Mouse (Mus musculus) midbrain, embryonic 15.5 days (tissue): Measurements from ENCODE around the gene Nmnat3. TPM values are rescaled to one million over a fixed set of nuclear protein-coding genes. Genes with fewer than 3 reads are reported as not detected.

Experiments used
- ATAC-seq: fragments of 200-750 bp; cut with Nextera tagmentation; replicated peaks from 2 replicates; pipeline ENCODE4 v1.8.0; 2017; ENCODE audit warnings: moderate TSS enrichment
- H3K27ac ChIP-seq: fragments of 300-500 bp; sonication (generic); 2 replicates; pipeline ENCODE4 v1.5.1; 2015; ENCODE audit warnings: mild to moderate bottlenecking, inconsistent platforms
- H3K27me3 ChIP-seq: fragments of 300-500 bp; sonication (generic); replicated peaks from 2 replicates; pipeline ENCODE4 v1.6.1; 2015; ENCODE audit warnings: inconsistent platforms
- H3K36me3 ChIP-seq: fragments of 300-500 bp; sonication (generic); replicated peaks from 2 replicates; pipeline ENCODE4 v1.6.1; 2015; ENCODE audit warnings: inconsistent platforms
- H3K4me1 ChIP-seq: fragments of 300-500 bp; sonication (generic); 2 replicates; pipeline ENCODE4 v1.6.1; 2015; ENCODE audit warnings: inconsistent platforms
- H3K4me2 ChIP-seq: fragments of 300-500 bp; sonication (generic); 2 replicates; pipeline ENCODE4 v1.6.1; 2015; ENCODE audit warnings: inconsistent platforms, mild to moderate bottlenecking, moderate library complexity
- H3K4me3 ChIP-seq: fragments of 300-500 bp; sonication (generic); 2 replicates; pipeline ENCODE4 v1.5.1; 2015; ENCODE audit warnings: mild to moderate bottlenecking, inconsistent platforms
- H3K9ac ChIP-seq: fragments of 300-500 bp; sonication (generic); 2 replicates; pipeline ENCODE4 v1.6.1; 2015; ENCODE audit warnings: mild to moderate bottlenecking, inconsistent platforms
- H3K9me3 ChIP-seq: fragments of 300-500 bp; sonication (generic); 2 replicates; pipeline ENCODE4 v1.6.1; 2016; ENCODE audit warnings: inconsistent platforms
- WGBS: fragments of 180-500 bp; shearing (Covaris S2); methylation state at CpG from one replicate; pipeline ENCODE4 v1.1.7; 2015; ENCODE audit warnings: mixed read lengths; 5-methylcytosine and 5-hydroxymethylcytosine counted together
- polyA plus RNA-seq: library from polyadenylated mRNA; unstranded; fragments of >200 nt; fragmentation: Nextera tagmentation; extraction: Ambion mirVana; gene quantifications from 2 replicates; pipeline ENCODE4 v1.2.1, GENCODE M21; 2015

The Nmnat3 gene
- polyA plus RNA-seq, 1 experiment from 2014 or later = 0.84 TPM

DNA sequence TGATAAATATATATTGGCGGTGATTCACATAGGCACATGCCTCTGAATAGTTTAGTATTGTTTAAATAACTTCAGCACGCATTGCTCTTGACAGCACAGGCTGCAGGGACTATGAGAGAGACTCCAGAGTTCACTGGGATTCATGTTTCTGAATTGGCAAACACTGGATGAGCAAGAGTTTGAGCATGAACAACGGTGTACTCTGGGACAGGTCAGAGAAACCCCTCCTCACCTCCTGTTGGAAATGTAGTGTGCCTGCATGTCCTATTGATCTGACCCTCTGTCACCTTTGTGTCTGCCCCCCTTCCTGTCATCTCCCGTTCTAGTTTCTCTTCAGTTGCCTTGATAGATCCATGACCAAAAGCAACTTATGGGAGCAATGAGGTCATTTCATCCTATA is 128.2 kb downstream of the Nmnat3 start:
- WGBS = 83% methylated on average over 4 of the region's 4 CpGs
- H3K4me1 ChIP-seq = no peaks in the 10 kb centered on the region
- H3K27ac ChIP-seq = no peak overlapping the region
- no peak for ATAC-seq
- H3K4me3 ChIP-seq = no peak overlapping the region
- H3K9me3 ChIP-seq = no peaks in the 10 kb centered on the region
- H3K36me3 ChIP-seq = no peaks in the 10 kb centered on the region
- H3K27me3 ChIP-seq = no peaks in the 10 kb centered on the region
- no peak overlapping the region for H3K4me2 ChIP-seq
- no peak overlapping the region for H3K9ac ChIP-seq

- ATAC-seq = no peak
- WGBS = 50% methylated on average over 7 of the region's 7 CpGs
These were observed 130.7 kb downstream of the Nmnat3 start for GRCm38 (mm10) chr9:98417919-98418318.

DNA sequence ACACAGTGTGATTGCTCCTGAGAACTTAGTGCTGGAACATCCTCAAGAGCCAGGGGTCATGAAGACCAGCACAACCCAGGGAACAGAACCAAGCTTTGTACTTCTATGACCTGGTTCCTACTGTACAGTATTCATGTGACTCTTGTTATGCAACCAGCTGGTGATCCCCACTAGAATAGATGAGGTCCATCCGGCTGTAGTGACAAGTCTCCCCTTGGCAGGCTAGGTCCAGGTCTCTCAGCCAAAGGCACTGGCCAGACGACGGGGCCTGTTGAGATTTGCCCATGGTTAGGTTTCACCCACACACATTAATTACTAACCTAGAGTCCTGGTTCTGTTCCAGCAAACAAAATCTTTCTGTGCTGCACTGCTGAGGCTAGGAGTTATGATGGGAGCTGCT is 131.1 kb downstream of the Nmnat3 start:
- H3K9me3 ChIP-seq = no peaks in the 10 kb centered on the region
- ATAC-seq = no peak
- no peak overlapping the region for H3K9ac ChIP-seq
- WGBS = 98% methylated on average over 3 of the region's 3 CpGs
- no peak overlapping the region for H3K27ac ChIP-seq
- H3K4me2 ChIP-seq = no peak overlapping the region
- H3K27me3 ChIP-seq = no peaks in the 10 kb centered on the region
- no peak overlapping the region for H3K4me3 ChIP-seq
- H3K4me1 ChIP-seq = no peaks in the 10 kb centered on the region
- H3K36me3 ChIP-seq = no peaks in the 10 kb centered on the region

More at GRCm38 (mm10) chr9:98417919-98418318, 130.7 kb downstream of the Nmnat3 start:
- Histone ChIP-seq H3K9me3 (no peaks in the 10 kb centered on the region), H3K4me3 (no peak overlapping the region), H3K27me3 (no peaks in the 10 kb centered on the region), H3K9ac (no peak overlapping the region), H3K36me3 (no peaks in the 10 kb centered on the region), H3K4me1 (no peaks in the 10 kb centered on the region), H3K27ac (no peak overlapping the region), H3K4me2 (no peak overlapping the region)

- WGBS = 73% methylated on average over 1 of the region's 1 CpGs
- no peak overlapping the region for H3K9ac ChIP-seq
- no peak overlapping the region for H3K4me3 ChIP-seq
- H3K36me3 ChIP-seq = no peaks in the 10 kb centered on the region
- no peak for ATAC-seq
- no peaks in the 10 kb centered on the region for H3K9me3 ChIP-seq
- H3K27me3 ChIP-seq = peaks cover 2% of the 10 kb centered on the region
- H3K4me2 ChIP-seq = no peak overlapping the region
- H3K27ac ChIP-seq = no peak overlapping the region
- peaks cover 15% of the 10 kb centered on the region for H3K4me1 ChIP-seq
These were observed 133.4 kb downstream of the Nmnat3 start for GRCm38 (mm10) chr9:98420666-98421065.

DNA sequence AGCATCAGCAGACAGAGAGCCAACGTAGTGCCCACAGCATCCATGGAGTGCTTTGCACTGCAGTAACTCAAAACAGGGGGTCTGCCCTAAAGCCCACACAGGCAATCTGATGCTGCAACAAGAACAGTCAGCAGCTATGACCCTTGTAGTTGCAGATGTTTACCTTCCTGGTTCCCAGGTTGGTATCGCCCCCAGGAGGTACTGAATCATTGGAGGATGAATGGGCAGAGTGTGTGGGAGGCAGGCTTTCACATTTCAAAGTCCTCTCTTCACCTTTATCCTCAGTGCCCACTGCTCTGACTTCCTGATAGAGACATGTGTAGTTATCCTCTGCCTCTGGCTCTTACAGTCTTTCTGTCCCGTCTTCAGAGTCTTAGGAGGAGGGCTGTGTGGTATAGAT is 134.7 kb downstream of the Nmnat3 start:
- Histone ChIP-seq H3K4me2 (no peak overlapping the region), H3K4me1 (peaks cover 15% of the 10 kb centered on the region), H3K4me3 (no peak overlapping the region), H3K27me3 (peaks cover 8% of the 10 kb centered on the region), H3K9me3 (no peaks in the 10 kb centered on the region), H3K36me3 (no peaks in the 10 kb centered on the region), H3K9ac (no peak overlapping the region), H3K27ac (no peak overlapping the region)
- ATAC-seq = no peak
- WGBS = 62% methylated on average over 3 of the region's 3 CpGs

DNA sequence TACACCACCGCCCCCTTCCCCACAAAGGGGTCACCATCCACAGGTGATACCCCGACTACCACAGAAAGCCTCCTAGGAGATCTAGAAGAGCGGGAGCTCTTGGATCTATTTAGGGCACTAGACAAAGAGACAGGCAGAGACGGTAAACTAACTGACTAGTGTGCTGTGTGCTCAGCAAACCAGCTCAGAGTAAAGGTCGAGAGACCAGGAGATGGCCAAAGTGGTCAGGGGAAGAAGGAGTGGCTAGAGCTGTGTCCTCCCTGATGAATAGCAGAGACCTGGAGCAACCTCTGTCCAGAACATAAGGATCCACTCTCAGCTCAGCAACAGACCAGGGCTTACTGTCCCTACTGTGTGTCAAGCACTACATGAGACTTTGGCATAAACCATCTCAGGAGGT is 135.4 kb downstream of the Nmnat3 start, which contains the start of gene Rbp1:
Rbp1 (plus strand) TSS at position 306 of the 400 bp plus-strand sequence.
- Histone ChIP-seq H3K9me3 (no peaks in the 10 kb centered on the region), H3K4me2 (no peak within 1 kb of the TSS), H3K4me1 (peaks cover 15% of the 10 kb centered on the region), H3K36me3 (no peaks in the 10 kb centered on the region), H3K9ac (no peak within 1 kb of the TSS), H3K4me3 (no peak within 1 kb of the TSS), H3K27ac (no peak within 1 kb of the TSS), H3K27me3 (peaks cover 8% of the 10 kb centered on the region)
- ATAC-seq = no peak
- WGBS = 90% methylated on average over 5 of the region's 5 CpGs

- Histone ChIP-seq H3K27ac (no peak overlapping the region), H3K4me2 (peak overlapping the region; percentile 83; the same call in 1 of the 2 replicates), H3K9ac (no peak overlapping the region), H3K9me3 (no peaks in the 10 kb centered on the region), H3K27me3 (peaks cover 8% of the 10 kb centered on the region), H3K4me3 (no peak overlapping the region), H3K36me3 (no peaks in the 10 kb centered on the region), H3K4me1 (peaks cover 15% of the 10 kb centered on the region)
- ATAC-seq = no peak
- WGBS = 17% methylated on average over 4 of the region's 4 CpGs
These were observed 136.5 kb downstream of the Nmnat3 start for GRCm38 (mm10) chr9:98423691-98424090.

GRCm38 (mm10) chr9:98424291-98424690 is 137.1 kb downstream of the Nmnat3 start:
- H3K4me3 ChIP-seq = peak overlapping the region; percentile 48
- H3K4me2 ChIP-seq = peak overlapping the region; percentile 83
- H3K27me3 ChIP-seq = peaks cover 8% of the 10 kb centered on the region
- peaks cover 15% of the 10 kb centered on the region for H3K4me1 ChIP-seq
- no peaks in the 10 kb centered on the region for H3K9me3 ChIP-seq
- no peaks in the 10 kb centered on the region for H3K36me3 ChIP-seq
- no peak overlapping the region for H3K27ac ChIP-seq
- no peak for ATAC-seq
- peak overlapping the region; percentile 54; the same call in 1 of the 2 replicates for H3K9ac ChIP-seq
- 3% methylated on average over 8 of the region's 8 CpGs for WGBS

- peak overlapping the region; percentile 83 for H3K4me2 ChIP-seq
- H3K9ac ChIP-seq = peak overlapping the region; percentile 54
- peaks cover 8% of the 10 kb centered on the region for H3K27me3 ChIP-seq
- WGBS = 2% methylated on average over 41 of the region's 42 CpGs
- peak overlapping the region; percentile 48 for H3K4me3 ChIP-seq
- no peaks in the 10 kb centered on the region for H3K36me3 ChIP-seq
- H3K9me3 ChIP-seq = no peaks in the 10 kb centered on the region
- peak; percentile 38 for ATAC-seq
- H3K27ac ChIP-seq = no peak overlapping the region
- peaks cover 15% of the 10 kb centered on the region for H3K4me1 ChIP-seq
These were observed 137.5 kb downstream of the Nmnat3 start for GRCm38 (mm10) chr9:98424725-98425210.

- H3K4me3 ChIP-seq = peak overlapping the region; percentile 48
- 15% methylated on average over 19 of the region's 19 CpGs for WGBS
- ATAC-seq = no peak
These were observed 138.2 kb downstream of the Nmnat3 start for GRCm38 (mm10) chr9:98425351-98425880.

GRCm38 (mm10) chr9:98427906-98428517 is 140.8 kb downstream of the Nmnat3 start:
- no peak overlapping the region for H3K4me3 ChIP-seq
- no peak overlapping the region for H3K27ac ChIP-seq
- H3K9ac ChIP-seq = no peak overlapping the region
- no peaks in the 10 kb centered on the region for H3K9me3 ChIP-seq
- H3K4me1 ChIP-seq = peaks cover 15% of the 10 kb centered on the region
- H3K4me2 ChIP-seq = no peak overlapping the region
- peaks cover 8% of the 10 kb centered on the region for H3K27me3 ChIP-seq
- 74% methylated on average over 4 of the region's 4 CpGs for WGBS
- H3K36me3 ChIP-seq = no peaks in the 10 kb centered on the region
- ATAC-seq = no peak

More at GRCm38 (mm10) chr9:98425351-98425880, 138.2 kb downstream of the Nmnat3 start:
- Histone ChIP-seq H3K36me3 (no peaks in the 10 kb centered on the region), H3K9ac (no peak overlapping the region), H3K9me3 (no peaks in the 10 kb centered on the region), H3K27ac (no peak overlapping the region), H3K27me3 (peaks cover 8% of the 10 kb centered on the region), H3K4me2 (peak overlapping the region; percentile 83), H3K4me1 (peaks cover 15% of the 10 kb centered on the region)

DNA sequence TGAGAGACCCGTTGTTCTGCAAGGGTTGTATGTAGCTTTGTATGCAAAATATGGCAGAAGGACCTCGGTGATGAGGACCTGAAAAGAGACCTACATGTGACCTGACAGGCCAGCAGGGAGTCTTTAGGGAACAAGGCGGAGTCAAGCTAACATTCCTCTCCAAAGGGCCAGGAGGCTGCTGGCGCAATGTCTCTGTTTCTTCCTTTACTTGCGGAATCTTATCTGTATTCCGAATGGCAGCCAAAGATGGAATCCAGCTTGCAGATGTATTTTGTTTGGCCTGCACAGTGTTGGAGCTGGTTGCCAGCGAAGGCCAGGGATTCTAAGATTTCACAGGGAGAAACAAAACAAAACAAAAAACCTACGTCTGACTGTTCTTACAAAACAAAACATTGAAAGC is 141.5 kb downstream of the Nmnat3 start:
- WGBS = 71% methylated on average over 8 of the region's 8 CpGs
- no peaks in the 10 kb centered on the region for H3K36me3 ChIP-seq
- no peak for ATAC-seq
- H3K9ac ChIP-seq = no peak overlapping the region
- no peak overlapping the region for H3K4me2 ChIP-seq
- peaks cover 8% of the 10 kb centered on the region for H3K27me3 ChIP-seq
- H3K4me1 ChIP-seq = peaks cover 11% of the 10 kb centered on the region
- no peaks in the 10 kb centered on the region for H3K9me3 ChIP-seq
- H3K4me3 ChIP-seq = no peak overlapping the region
- H3K27ac ChIP-seq = no peak overlapping the region

DNA sequence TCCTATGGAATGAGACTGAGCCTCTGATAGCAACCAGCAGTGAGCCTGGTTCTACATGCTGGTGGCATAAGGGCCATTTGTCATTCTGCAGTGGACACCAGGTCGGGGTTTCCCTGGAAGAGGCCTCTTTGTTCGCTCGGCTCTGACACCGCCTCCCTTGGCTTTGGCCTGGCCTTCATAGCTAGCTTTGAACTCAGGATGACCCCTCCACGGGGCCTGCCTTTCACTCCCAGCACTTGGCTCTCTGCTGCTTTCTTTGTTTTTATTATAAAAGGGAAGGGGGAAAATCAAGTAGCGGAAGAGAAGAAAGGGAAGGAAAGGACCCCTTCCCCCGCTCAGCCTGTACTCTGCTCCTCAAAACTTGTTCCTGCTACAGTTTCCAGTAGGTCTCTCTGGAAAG is 142.6 kb downstream of the Nmnat3 start:
- H3K36me3 ChIP-seq = no peaks in the 10 kb centered on the region
- H3K9ac ChIP-seq = no peak overlapping the region
- peaks cover 8% of the 10 kb centered on the region for H3K27me3 ChIP-seq
- peaks cover 1% of the 10 kb centered on the region; the same call in 1 of the 2 replicates for H3K4me1 ChIP-seq
- no peak for ATAC-seq
- no peak overlapping the region for H3K4me2 ChIP-seq
- H3K9me3 ChIP-seq = no peaks in the 10 kb centered on the region
- H3K4me3 ChIP-seq = no peak overlapping the region
- WGBS = 20% methylated on average over 7 of the region's 7 CpGs
- no peak overlapping the region for H3K27ac ChIP-seq
